Mouse (Mus musculus): Measurements from ENCODE around the gene Olfr1378. TPM values are rescaled to one million over a fixed set of nuclear protein-coding genes. Genes with fewer than 3 reads are reported as not detected.

Olfr1378 gene
- polyA plus RNA-seq, 1 experiment from 2014 or later, result not detected

GRCm38 (mm10) chr11:50943506-50943905 is 22.8 kb upstream of the Olfr1378 start, which contains the start of gene 4933414I15Rik:
Gene 4933414I15Rik, minus strand, starts transcription at chr11:50943765.
- no peak within 1 kb of the TSS for H3K4me3 ChIP-seq (ENCODE audit: low read depth, low read length)
- H3K9ac ChIP-seq (ENCODE audit: low read length), result no peak within 1 kb of the TSS
- H3K27ac ChIP-seq (ENCODE audit: low read depth, low read length), result no peak within 1 kb of the TSS
- ATAC-seq (ENCODE audit: insufficient read depth, low FRiP score, low TSS enrichment), result no peak
- no peaks in the 10 kb centered on the region for H3K9me3 ChIP-seq (ENCODE audit: control insufficient read depth, low read length)
- DNase-seq (ENCODE audit: low spot score), result no peak
- no peaks in the 10 kb centered on the region for H3K4me1 ChIP-seq (ENCODE audit: control insufficient read depth, insufficient read depth, low read length)
- 83% methylated on average over 14 of the region's 14 CpGs for WGBS
- no peaks in the 10 kb centered on the region for H3K36me3 ChIP-seq (ENCODE audit: control insufficient read depth, insufficient read depth, low read length)
- H3K27me3 ChIP-seq (ENCODE audit: control insufficient read depth, insufficient read depth, low read length), result no peaks in the 10 kb centered on the region
- no peak within 1 kb of the TSS for H3K4me2 ChIP-seq (ENCODE audit: low read depth)

- H3K4me2 ChIP-seq (ENCODE audit: low read depth), result no peak overlapping the region
- H3K9ac ChIP-seq (ENCODE audit: low read length), result no peak overlapping the region
- no peaks in the 10 kb centered on the region for H3K9me3 ChIP-seq (ENCODE audit: control insufficient read depth, low read length)
- H3K27me3 ChIP-seq (ENCODE audit: control insufficient read depth, insufficient read depth, low read length), result no peaks in the 10 kb centered on the region
- no peaks in the 10 kb centered on the region for H3K4me1 ChIP-seq (ENCODE audit: control insufficient read depth, insufficient read depth, low read length)
- H3K27ac ChIP-seq (ENCODE audit: low read depth, low read length), result no peak overlapping the region
- H3K4me3 ChIP-seq (ENCODE audit: low read depth, low read length), result no peak overlapping the region
- DNase-seq (ENCODE audit: low spot score) (no peak), ATAC-seq (ENCODE audit: insufficient read depth, low FRiP score, low TSS enrichment) (no peak)
- WGBS, result 82% methylated on average over 14 of the region's 14 CpGs
- no peaks in the 10 kb centered on the region for H3K36me3 ChIP-seq (ENCODE audit: control insufficient read depth, insufficient read depth, low read length)
Measured at GRCm38 (mm10) chr11:50952290-50952689, 14.0 kb upstream of the Olfr1378 start.

GRCm38 (mm10) chr11:50953665-50954064 is 12.7 kb upstream of the Olfr1378 start, which contains the start of gene Prop1:
Gene Prop1, minus strand, starts transcription at chr11:50953765.
- Histone ChIP-seq H3K4me3 (ENCODE audit: low read depth, low read length) (no peak within 1 kb of the TSS), H3K9ac (ENCODE audit: low read length) (no peak within 1 kb of the TSS), H3K27me3 (ENCODE audit: control insufficient read depth, insufficient read depth, low read length) (no peaks in the 10 kb centered on the region), H3K36me3 (ENCODE audit: control insufficient read depth, insufficient read depth, low read length) (no peaks in the 10 kb centered on the region), H3K9me3 (ENCODE audit: control insufficient read depth, low read length) (no peaks in the 10 kb centered on the region), H3K4me2 (ENCODE audit: low read depth) (no peak within 1 kb of the TSS), H3K27ac (ENCODE audit: low read depth, low read length) (no peak within 1 kb of the TSS), H3K4me1 (ENCODE audit: control insufficient read depth, insufficient read depth, low read length) (no peaks in the 10 kb centered on the region)
- no peak for DNase-seq (ENCODE audit: low spot score)
- WGBS, result 72% methylated on average over 5 of the region's 6 CpGs
- ATAC-seq (ENCODE audit: insufficient read depth, low FRiP score, low TSS enrichment), result no peak

GRCm38 (mm10) chr11:50964886-50965285 is 1.4 kb upstream of the Olfr1378 start:
- WGBS, result 83% methylated on average over 2 of the region's 2 CpGs
- ATAC-seq (ENCODE audit: insufficient read depth, low FRiP score, low TSS enrichment) (no peak), DNase-seq (ENCODE audit: low spot score) (no peak)
- H3K4me1 ChIP-seq (ENCODE audit: control insufficient read depth, insufficient read depth, low read length), result no peaks in the 10 kb centered on the region
- no peaks in the 10 kb centered on the region for H3K36me3 ChIP-seq (ENCODE audit: control insufficient read depth, insufficient read depth, low read length)
- no peak overlapping the region for H3K27ac ChIP-seq (ENCODE audit: low read depth, low read length)
- H3K9ac ChIP-seq (ENCODE audit: low read length), result no peak overlapping the region
- H3K27me3 ChIP-seq (ENCODE audit: control insufficient read depth, insufficient read depth, low read length), result no peaks in the 10 kb centered on the region
- H3K4me3 ChIP-seq (ENCODE audit: low read depth, low read length), result no peak overlapping the region
- H3K4me2 ChIP-seq (ENCODE audit: low read depth), result no peak overlapping the region
- no peaks in the 10 kb centered on the region for H3K9me3 ChIP-seq (ENCODE audit: control insufficient read depth, low read length)

- H3K27me3 ChIP-seq (ENCODE audit: control insufficient read depth, insufficient read depth, low read length), result no peaks in the 10 kb centered on the region
- 66% methylated on average over 4 of the region's 4 CpGs for WGBS
- no peak for DNase-seq (ENCODE audit: low spot score)
Measured at GRCm38 (mm10) chr11:50977216-50977615, 10.9 kb downstream of the Olfr1378 start.

GRCm38 (mm10) chr11:50981667-50982066 is 15.3 kb downstream of the Olfr1378 start, which contains the start of gene Olfr1377:
Gene Olfr1377, plus strand, starts transcription at chr11:50981967.
- Histone ChIP-seq H3K9ac (ENCODE audit: low read length) (no peak within 1 kb of the TSS), H3K4me1 (ENCODE audit: control insufficient read depth, insufficient read depth, low read length) (no peaks in the 10 kb centered on the region), H3K4me2 (ENCODE audit: low read depth) (no peak within 1 kb of the TSS), H3K36me3 (ENCODE audit: control insufficient read depth, insufficient read depth, low read length) (no peaks in the 10 kb centered on the region), H3K4me3 (ENCODE audit: low read depth, low read length) (no peak within 1 kb of the TSS), H3K27ac (ENCODE audit: low read depth, low read length) (no peak within 1 kb of the TSS), H3K9me3 (ENCODE audit: control insufficient read depth, low read length) (no peaks in the 10 kb centered on the region), H3K27me3 (ENCODE audit: control insufficient read depth, insufficient read depth, low read length) (no peaks in the 10 kb centered on the region)
- 76% methylated on average over 5 of the region's 5 CpGs for WGBS
- ATAC-seq (ENCODE audit: insufficient read depth, low FRiP score, low TSS enrichment) (no peak), DNase-seq (ENCODE audit: low spot score) (no peak)

More at GRCm38 (mm10) chr11:50977216-50977615, 10.9 kb downstream of the Olfr1378 start:
- ATAC-seq (ENCODE audit: insufficient read depth, low FRiP score, low TSS enrichment), result no peak
- no peak overlapping the region for H3K9ac ChIP-seq (ENCODE audit: low read length)
- no peaks in the 10 kb centered on the region for H3K9me3 ChIP-seq (ENCODE audit: control insufficient read depth, low read length)
- no peaks in the 10 kb centered on the region for H3K4me1 ChIP-seq (ENCODE audit: control insufficient read depth, insufficient read depth, low read length)
- no peak overlapping the region for H3K4me2 ChIP-seq (ENCODE audit: low read depth)
- no peak overlapping the region for H3K27ac ChIP-seq (ENCODE audit: low read depth, low read length)
- H3K36me3 ChIP-seq (ENCODE audit: control insufficient read depth, insufficient read depth, low read length), result no peaks in the 10 kb centered on the region
- H3K4me3 ChIP-seq (ENCODE audit: low read depth, low read length), result no peak overlapping the region

- Histone ChIP-seq H3K27ac (ENCODE audit: low read depth, low read length) (no peak within 1 kb of the TSS), H3K4me3 (ENCODE audit: low read depth, low read length) (no peak within 1 kb of the TSS), H3K36me3 (ENCODE audit: control insufficient read depth, insufficient read depth, low read length) (no peaks in the 10 kb centered on the region), H3K9ac (ENCODE audit: low read length) (no peak within 1 kb of the TSS), H3K4me2 (ENCODE audit: low read depth) (no peak within 1 kb of the TSS), H3K9me3 (ENCODE audit: control insufficient read depth, low read length) (no peaks in the 10 kb centered on the region), H3K4me1 (ENCODE audit: control insufficient read depth, insufficient read depth, low read length) (no peaks in the 10 kb centered on the region), H3K27me3 (ENCODE audit: control insufficient read depth, insufficient read depth, low read length) (no peaks in the 10 kb centered on the region)
- WGBS, result 80% methylated on average over 5 of the region's 5 CpGs
- no peak for DNase-seq (ENCODE audit: low spot score)
- ATAC-seq (ENCODE audit: insufficient read depth, low FRiP score, low TSS enrichment), result no peak
Measured at GRCm38 (mm10) chr11:51003296-51003695, 37.0 kb downstream of the Olfr1378 start, which contains the start of gene Olfr51. Gene Olfr51, plus strand, starts transcription at chr11:51003596.

GRCm38 (mm10) chr11:51011821-51012220 is 45.5 kb downstream of the Olfr1378 start:
- Histone ChIP-seq H3K36me3 (ENCODE audit: control insufficient read depth, insufficient read depth, low read length) (no peaks in the 10 kb centered on the region), H3K9me3 (ENCODE audit: control insufficient read depth, low read length) (no peaks in the 10 kb centered on the region), H3K9ac (ENCODE audit: low read length) (no peak overlapping the region), H3K27ac (ENCODE audit: low read depth, low read length) (no peak overlapping the region), H3K4me1 (ENCODE audit: control insufficient read depth, insufficient read depth, low read length) (no peaks in the 10 kb centered on the region), H3K4me3 (ENCODE audit: low read depth, low read length) (no peak overlapping the region), H3K4me2 (ENCODE audit: low read depth) (no peak overlapping the region), H3K27me3 (ENCODE audit: control insufficient read depth, insufficient read depth, low read length) (no peaks in the 10 kb centered on the region)
- ATAC-seq (ENCODE audit: insufficient read depth, low FRiP score, low TSS enrichment) (no peak), DNase-seq (ENCODE audit: low spot score) (no peak)
- WGBS, result 91% methylated on average over 5 of the region's 5 CpGs

GRCm38 (mm10) chr11:51013936-51014335 is 47.6 kb downstream of the Olfr1378 start, which contains the start of gene Olfr54:
Gene Olfr54, plus strand, starts transcription at chr11:51014236.
- ATAC-seq (ENCODE audit: insufficient read depth, low FRiP score, low TSS enrichment), result no peak

More at GRCm38 (mm10) chr11:51013936-51014335, 47.6 kb downstream of the Olfr1378 start, which contains the start of gene Olfr54:
- Histone ChIP-seq H3K36me3 (ENCODE audit: control insufficient read depth, insufficient read depth, low read length) (no peaks in the 10 kb centered on the region), H3K4me1 (ENCODE audit: control insufficient read depth, insufficient read depth, low read length) (no peaks in the 10 kb centered on the region), H3K9me3 (ENCODE audit: control insufficient read depth, low read length) (no peaks in the 10 kb centered on the region), H3K27ac (ENCODE audit: low read depth, low read length) (no peak within 1 kb of the TSS), H3K9ac (ENCODE audit: low read length) (no peak within 1 kb of the TSS), H3K4me2 (ENCODE audit: low read depth) (no peak within 1 kb of the TSS), H3K27me3 (ENCODE audit: control insufficient read depth, insufficient read depth, low read length) (no peaks in the 10 kb centered on the region), H3K4me3 (ENCODE audit: low read depth, low read length) (no peak within 1 kb of the TSS)
- WGBS, result 65% methylated on average over 1 of the region's 1 CpGs
- DNase-seq (ENCODE audit: low spot score), result no peak
